Mouse (Mus musculus) heart, postnatal 0 days (tissue): ENCODE results near the gene Lmln.

ENCODE experiments used
- CTCF ChIP-seq: IDR thresholded peaks from 2 replicates; pipeline ENCODE4 v1.5.1; 2016; ENCODE audit warnings: antibody characterized with exemption, control low read depth, low read depth
- EP300 ChIP-seq: IDR thresholded peaks from 2 replicates; pipeline ENCODE4 v1.6.1; 2016; ENCODE audit warnings: antibody characterized with exemption, low read depth

DNA sequence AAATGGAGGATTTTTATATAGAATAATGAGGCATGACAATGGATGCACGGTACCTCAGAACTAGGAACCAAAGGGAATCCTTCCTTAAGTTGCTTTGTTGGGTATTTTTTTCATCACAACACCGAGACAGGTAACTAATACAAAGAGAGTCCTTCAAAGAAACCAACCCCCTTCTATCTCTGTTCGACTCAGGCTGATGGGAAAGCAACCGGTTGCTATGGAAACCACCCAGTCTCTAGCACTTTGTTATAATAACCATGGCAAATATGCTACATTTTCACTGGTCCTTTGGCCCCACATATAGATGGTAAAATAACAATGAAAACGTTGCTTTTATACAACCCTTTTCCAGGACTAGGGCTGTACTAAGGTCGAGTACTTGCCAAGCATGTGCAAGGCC is 109.5 kb downstream of the Lmln start:
- TF ChIP-seq CTCF (no peak), EP300 (no peak)
